In genomic region chr2:152819097-152819624, GRCm38 (mm10) we compare ENCODE assay signal across 8 mouse cellular contexts. TPM values are rescaled to one million over a fixed set of nuclear protein-coding genes. Genes with fewer than 3 reads are reported as not detected.
DNase-seq lines count a peak whose midpoint lies in the region; ATAC-seq and TF ChIP-seq lines count a peak whose summit lies in the region.

No protein-coding gene starts in this region.

- DNase-seq in cerebellum, adult 9-11 months = peak; percentile 53
- no peak for DNase-seq in cerebellum, postnatal 4 days (ENCODE audit: low spot score in 2 of 2)
- DNase-seq in kidney, adult 2 months = no peak
- DNase-seq in kidney, postnatal 10 days = no peak
- DNase-seq in testis, postnatal 14 days (ENCODE audit: low spot score) = no peak
- no peak for DNase-seq in stomach, postnatal 0 days (ENCODE audit: low spot score)
- DNase-seq in layer of hippocampus, adult 18-20 months (ENCODE audit: low spot score in 2 of 2) = no peak

- H3K9ac ChIP-seq in stomach, postnatal 0 days (ENCODE audit: low read length) = no peak overlapping the region

- TF ChIP-seq CTCF in kidney, adult 2 months (conservative IDR thresholded peaks at IDR 0.05; ENCODE audit: insufficient read depth, insufficient read length, low read depth, low read length) = no peak
- no peak for TF ChIP-seq CTCF in testis, adult 2 months (IDR thresholded peaks at IDR 0.05; ENCODE audit: control insufficient read depth, insufficient read depth, insufficient replicate concordance, low read depth, low read length)
- no peak for TF ChIP-seq CTCF in stomach, postnatal 0 days (IDR thresholded peaks at IDR 0.05; ENCODE audit: low read depth)

- H3K4me1 ChIP-seq in kidney, adult 2 months (ENCODE audit: control insufficient read depth, insufficient read depth, low read length) = peaks cover 74% of the 10 kb centered on the region
- peaks cover 16% of the 10 kb centered on the region for H3K4me1 ChIP-seq in testis, adult 2 months (ENCODE audit: control insufficient read depth, insufficient read depth, low read length)
- peaks cover 19% of the 10 kb centered on the region for H3K4me1 ChIP-seq in stomach, postnatal 0 days (replicated peaks; ENCODE audit: control insufficient read depth, insufficient read depth)

- no peak overlapping the region for H3K4me3 ChIP-seq in kidney, adult 2 months (ENCODE audit: insufficient read depth, low read depth, low read length)
- H3K4me3 ChIP-seq in testis, adult 2 months (ENCODE audit: control insufficient read depth, low read depth, low read length) = no peak overlapping the region
- no peak overlapping the region for H3K4me3 ChIP-seq in stomach, postnatal 0 days (ENCODE audit: low read depth, low read length)

- no peak for TF ChIP-seq POLR2A in kidney, adult 2 months (IDR thresholded peaks at IDR 0.05; ENCODE audit: low read depth, low read length)
- no peak for TF ChIP-seq POLR2A in testis, adult 2 months (IDR thresholded peaks at IDR 0.05; ENCODE audit: control insufficient read depth, low read depth, low read length)

- no peaks in the 10 kb centered on the region; the same call in 1 of the 2 replicates for H3K36me3 ChIP-seq in kidney, adult 2 months (ENCODE audit: control insufficient read depth, insufficient read depth, low read length)
- H3K36me3 ChIP-seq in testis, adult 2 months (ENCODE audit: control insufficient read depth, insufficient read depth, low read length) = peaks cover 2% of the 10 kb centered on the region
- no peaks in the 10 kb centered on the region for H3K36me3 ChIP-seq in stomach, postnatal 0 days (ENCODE audit: control insufficient read depth, insufficient read depth, low read length)

- WGBS in kidney, adult 2 months = 87% methylated on average over 3 of the region's 3 CpGs
- 95% methylated on average over 3 of the region's 3 CpGs for WGBS in stomach, postnatal 0 days

- TF ChIP-seq EP300 in stomach, postnatal 0 days (optimal IDR thresholded peaks at IDR 0.05) = no peak

- no peak for ATAC-seq in stomach, postnatal 0 days (ENCODE audit: low FRiP score, low TSS enrichment)

- no peaks in the 10 kb centered on the region for H3K27me3 ChIP-seq in kidney, adult 2 months (replicated peaks; ENCODE audit: control insufficient read depth, insufficient read depth, low read length)
- H3K27me3 ChIP-seq in testis, adult 2 months (ENCODE audit: control insufficient read depth, insufficient read depth, low read length) = no peaks in the 10 kb centered on the region
- no peaks in the 10 kb centered on the region for H3K27me3 ChIP-seq in stomach, postnatal 0 days (ENCODE audit: control insufficient read depth, insufficient read depth, low read length)

- H3K9me3 ChIP-seq in stomach, postnatal 0 days (ENCODE audit: control insufficient read depth, low read length) = no peaks in the 10 kb centered on the region

- H3K4me2 ChIP-seq in stomach, postnatal 0 days (replicated peaks; ENCODE audit: low read depth) = no peak overlapping the region

- H3K27ac ChIP-seq in kidney, adult 2 months (ENCODE audit: insufficient read depth, low read depth, low read length) = peak overlapping the region; percentile 93
- peak overlapping the region; percentile 47; the same call in 1 of the 2 replicates for H3K27ac ChIP-seq in testis, adult 2 months (ENCODE audit: control insufficient read depth, insufficient read depth, low read depth, low read length)
- H3K27ac ChIP-seq in stomach, postnatal 0 days (replicated peaks) = peak overlapping the region; percentile 88

RNA-seq across cellular contexts. Expression of gene Bcl2l1, which starts 12.4 kb away (rescaled TPM):
- polyA plus RNA-seq in kidney, adult 2 months (2012; rRNA removed) = 126 and 129 TPM in 2 replicates
- 74.9 and 80.8 TPM in 2 replicates for polyA plus RNA-seq in testis, adult 2 months (2012; rRNA removed)
- polyA plus RNA-seq in stomach, postnatal 0 days (2015; fragmentation: Nextera tagmentation; extraction: Ambion mirVana) = 45.6 and 48.7 TPM in 2 replicates
- 100 to 1,000 TPM; 134 to 146 TPM for total RNA-seq in layer of hippocampus, adult 18-20 months (2021)

RNA-seq across cellular contexts. Expression of gene Tpx2, which starts 28.6 kb away (rescaled TPM):
- polyA plus RNA-seq in kidney, adult 2 months (2012; rRNA removed) = 0.22 and 0.39 TPM in 2 replicates
- polyA plus RNA-seq in testis, adult 2 months (2012; rRNA removed) = 8.2 and 9.0 TPM in 2 replicates
- 14.0 and 17.7 TPM in 2 replicates for polyA plus RNA-seq in stomach, postnatal 0 days (2015; fragmentation: Nextera tagmentation; extraction: Ambion mirVana)
- 1 to 10 TPM; 1.6 to 1.9 TPM for total RNA-seq in layer of hippocampus, adult 18-20 months (2021)
